Mouse (Mus musculus) megakaryocyte-erythroid progenitor cell, adult 5-6 weeks (primary cell): ENCODE measurements around the gene Bloc1s1. TPM values are rescaled to one million over a fixed set of nuclear protein-coding genes. Genes with fewer than 3 reads are reported as not detected.

Experiments used
- ATAC-seq: replicated peaks from 2 replicates; pipeline ENCODE4 v1.8.0; 2016; ENCODE audit warnings: mild to moderate bottlenecking, inconsistent platforms; ENCODE audit not compliant: severe bottlenecking, poor library complexity, low FRiP score, low TSS enrichment
- total RNA-seq, 2 experiments: library from RNA; stranded (forward) in 1 of 2; stranded (reverse) in 1 of 2; fragments of 200-1000, 215-1000 nt in 1 of 2; fragments of >200 nt in 1 of 2; fragmentation: Nextera tagmentation in 1 of 2; gene quantifications; 2 replicates each; pipeline ENCODE4 v1.2.3; 2014 to 2017

Gene Bloc1s1
- total RNA-seq, 2 experiments from 2014 or later = 73.8 to 94.6 TPM

DNA sequence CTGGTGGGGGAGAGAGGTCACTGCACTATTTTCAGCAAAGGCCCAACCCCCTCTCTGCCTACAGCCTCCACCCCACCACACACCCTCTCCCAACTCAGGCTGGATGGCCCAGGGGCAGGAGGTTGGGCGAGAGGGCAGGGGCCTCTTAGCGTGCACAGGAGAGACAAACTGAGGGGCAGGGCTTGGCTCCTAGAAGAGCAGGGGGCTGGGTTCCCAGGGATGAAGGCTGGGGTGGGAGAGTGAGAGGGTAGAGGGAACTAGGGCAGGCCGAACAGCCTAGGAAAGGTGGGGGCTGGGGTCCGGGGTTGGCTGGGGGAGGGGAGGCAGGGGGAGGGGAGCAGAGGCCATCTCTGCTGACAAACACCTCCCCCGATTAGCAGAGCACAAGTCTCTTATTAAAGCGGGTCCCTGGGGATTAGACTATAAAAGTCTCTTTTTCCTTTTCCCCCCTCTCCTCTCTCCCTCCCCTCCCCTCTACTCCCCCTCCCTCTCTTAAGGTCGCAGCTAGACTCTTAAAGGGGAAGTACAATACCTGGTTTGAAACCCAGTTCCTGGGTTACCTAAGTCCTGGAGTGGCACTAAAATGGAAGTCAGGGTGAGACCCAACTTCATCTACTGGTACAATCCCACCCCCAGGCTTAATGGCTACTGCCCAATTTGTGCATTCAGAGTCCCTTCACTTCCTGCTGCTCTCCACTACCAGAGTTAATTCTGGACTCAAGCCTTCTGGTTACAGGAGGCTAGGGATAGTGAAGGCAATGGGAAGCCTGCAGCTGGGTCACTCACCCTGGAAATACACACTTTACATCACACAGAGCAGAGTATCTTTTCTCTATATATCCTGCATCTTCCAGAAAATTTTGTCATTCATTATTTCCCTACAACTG, 34.7 kb downstream of the Bloc1s1 start:
- ATAC-seq = no peak

DNA sequence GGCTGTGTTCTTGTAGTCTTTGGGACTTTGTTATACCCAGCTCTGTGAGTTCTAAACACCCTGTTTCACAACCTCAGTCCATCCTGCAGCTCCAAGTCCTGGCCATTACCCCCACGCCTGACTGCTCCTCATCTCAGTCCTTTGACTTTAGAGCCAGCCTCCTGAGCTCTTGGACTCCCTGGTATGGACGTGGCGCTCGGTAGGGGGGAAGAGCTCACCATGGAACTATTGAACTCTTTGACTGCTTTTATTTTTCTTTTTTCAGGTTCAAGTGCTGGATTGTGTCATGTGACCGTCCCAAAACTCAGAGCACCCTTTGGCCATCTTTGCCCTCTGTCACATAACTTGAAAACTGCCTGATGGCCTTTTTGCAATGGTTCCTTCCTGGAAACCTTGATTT, 41.8 kb downstream of the Bloc1s1 start:
- ATAC-seq = no peak

DNA sequence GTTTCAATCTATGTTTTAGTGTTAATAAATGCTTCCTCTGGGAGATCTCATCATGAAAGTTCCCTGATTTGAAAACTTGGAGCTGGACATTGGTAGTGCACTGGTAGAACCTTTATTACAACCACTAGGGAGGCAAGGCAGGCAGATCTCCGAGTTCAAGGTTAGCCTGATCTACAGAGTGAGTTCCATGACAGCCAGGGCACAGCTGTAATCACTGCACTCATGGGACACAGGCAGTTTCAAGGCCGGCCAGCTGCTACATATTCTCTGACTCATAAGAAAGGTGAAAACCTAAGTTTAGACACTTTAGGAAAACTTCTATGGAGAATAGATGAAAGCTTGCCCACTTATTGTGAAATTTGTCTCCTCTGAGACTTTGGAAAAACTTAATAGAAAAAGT, 45.0 kb downstream of the Bloc1s1 start:
- no peak for ATAC-seq

DNA sequence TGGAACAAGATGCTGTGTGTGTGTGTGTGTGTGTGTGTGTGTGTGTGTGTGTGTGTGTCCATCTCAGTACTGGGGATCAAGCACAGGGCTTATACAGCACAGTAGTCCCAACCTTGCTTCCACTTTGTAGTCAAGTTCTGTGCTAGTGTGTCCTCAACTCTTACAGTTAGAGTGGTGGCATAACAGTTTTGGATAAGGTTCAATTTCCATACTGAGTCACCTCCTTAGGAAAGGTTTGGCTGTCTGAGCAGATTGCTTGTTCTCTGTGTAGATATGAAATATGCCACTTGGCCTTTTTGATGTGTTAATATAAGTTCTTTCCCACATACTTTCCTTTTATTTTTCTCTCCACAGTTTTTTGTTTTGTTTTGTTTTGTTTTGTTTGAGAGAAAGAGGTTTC, 45.5 kb downstream of the Bloc1s1 start:
- no peak for ATAC-seq

DNA sequence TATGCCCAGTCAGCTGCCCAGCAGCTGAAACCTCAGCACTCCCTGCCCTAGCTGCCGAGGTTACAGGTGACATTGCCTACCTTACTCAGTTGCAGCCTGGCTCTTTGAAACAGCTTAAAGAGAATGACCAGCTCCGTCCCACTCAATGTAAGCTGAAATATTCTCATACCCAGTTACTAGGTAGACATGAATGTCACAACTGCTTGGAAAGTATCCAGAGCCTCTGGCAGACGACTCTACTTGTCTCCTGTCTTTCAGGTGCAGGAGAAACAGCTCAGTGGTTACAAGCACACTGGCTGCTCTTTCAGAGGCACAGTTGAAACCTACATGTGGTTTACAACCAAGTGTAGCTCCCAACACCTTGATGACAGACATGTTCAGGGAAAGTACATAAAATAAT, 53.5 kb downstream of the Bloc1s1 start:
- ATAC-seq = no peak

Other genes starting within 250 kb of the Bloc1s1 start
- 7.0 and 7.8 TPM in 2 replicates for gene Suox, start 250.0 kb downstream of the Bloc1s1 start, total RNA-seq (2014; fragmentation: Nextera tagmentation)
- 4.6 and 5.1 TPM in 2 replicates for gene Suox, start 250.0 kb downstream of the Bloc1s1 start, total RNA-seq (2017)
- 16.2 and 22.1 TPM in 2 replicates for gene Rab5b, start 227.8 kb downstream of the Bloc1s1 start, total RNA-seq (2014; fragmentation: Nextera tagmentation)
- gene Rab5b, start 227.8 kb downstream of the Bloc1s1 start, total RNA-seq (2017) = 16.6 and 19.1 TPM in 2 replicates
- gene Pmel, start 219.8 kb downstream of the Bloc1s1 start, total RNA-seq (2014; fragmentation: Nextera tagmentation) = not detected in 2 replicates
- gene Pmel, start 219.8 kb downstream of the Bloc1s1 start, total RNA-seq (2017) = not detected in 2 replicates
- gene Cdk2, start 219.0 kb downstream of the Bloc1s1 start, total RNA-seq (2014; fragmentation: Nextera tagmentation) = 68.6 and 94.9 TPM in 2 replicates
- gene Cdk2, start 219.0 kb downstream of the Bloc1s1 start, total RNA-seq (2017) = 46.7 and 66.1 TPM in 2 replicates
- 10.6 and 11.4 TPM in 2 replicates for gene Dgka, start 179.2 kb downstream of the Bloc1s1 start, total RNA-seq (2014; fragmentation: Nextera tagmentation)
- 1.0 and 6.1 TPM in 2 replicates for gene Dgka, start 179.2 kb downstream of the Bloc1s1 start, total RNA-seq (2017)
- 26.6 and 38.0 TPM in 2 replicates for gene Pym1, start 176.1 kb downstream of the Bloc1s1 start, total RNA-seq (2014; fragmentation: Nextera tagmentation)
- 27.0 and 58.4 TPM in 2 replicates for gene Pym1, start 176.1 kb downstream of the Bloc1s1 start, total RNA-seq (2017)
- not detected in 2 replicates for gene Mmp19, start 133.1 kb downstream of the Bloc1s1 start, total RNA-seq (2014; fragmentation: Nextera tagmentation)
- gene Mmp19, start 133.1 kb downstream of the Bloc1s1 start, total RNA-seq (2017) = 0.05 and 0.23 TPM in 2 replicates
- 18.6 and 21.5 TPM in 2 replicates for gene Dnajc14, start 120.0 kb downstream of the Bloc1s1 start, total RNA-seq (2014; fragmentation: Nextera tagmentation)
- 20.8 and 30.7 TPM in 2 replicates for gene Dnajc14, start 120.0 kb downstream of the Bloc1s1 start, total RNA-seq (2017)
- gene Tmem198b, start 119.7 kb downstream of the Bloc1s1 start, total RNA-seq (2014; fragmentation: Nextera tagmentation) = 4.6 and 6.9 TPM in 2 replicates
- gene Tmem198b, start 119.7 kb downstream of the Bloc1s1 start, total RNA-seq (2017) = 1.5 and 2.8 TPM in 2 replicates
- gene Sarnp, start 106.7 kb downstream of the Bloc1s1 start, total RNA-seq (2014; fragmentation: Nextera tagmentation) = 166 and 201 TPM in 2 replicates
- gene Sarnp, start 106.7 kb downstream of the Bloc1s1 start, total RNA-seq (2017) = 364 and 369 TPM in 2 replicates
- gene Ormdl2, start 102.4 kb downstream of the Bloc1s1 start, total RNA-seq (2014; fragmentation: Nextera tagmentation) = 70.3 and 79.9 TPM in 2 replicates
- 99.3 and 115 TPM in 2 replicates for gene Ormdl2, start 102.4 kb downstream of the Bloc1s1 start, total RNA-seq (2017)
- 0.35 TPM in 1 of 2 replicates, not detected in the other for gene Gdf11, start 32.3 kb downstream of the Bloc1s1 start, total RNA-seq (2014; fragmentation: Nextera tagmentation)
- gene Gdf11, start 32.3 kb downstream of the Bloc1s1 start, total RNA-seq (2017) = 0.69 TPM in 1 of 2 replicates, not detected in the other
- 6.8 and 19.4 TPM in 2 replicates for gene Cd63, start 23.0 kb downstream of the Bloc1s1 start, total RNA-seq (2014; fragmentation: Nextera tagmentation)
- gene Cd63, start 23.0 kb downstream of the Bloc1s1 start, total RNA-seq (2017) = 15.5 and 18.0 TPM in 2 replicates
- gene Rdh5, start 1.1 kb downstream of the Bloc1s1 start, total RNA-seq (2014; fragmentation: Nextera tagmentation) = 12.8 and 19.0 TPM in 2 replicates
- 1.1 and 3.0 TPM in 2 replicates for gene Rdh5, start 1.1 kb downstream of the Bloc1s1 start, total RNA-seq (2017)
- not detected in 2 replicates for gene Itga7, start 9.8 kb upstream of the Bloc1s1 start, total RNA-seq (2014; fragmentation: Nextera tagmentation)
- gene Itga7, start 9.8 kb upstream of the Bloc1s1 start, total RNA-seq (2017) = 0.04 and 0.19 TPM in 2 replicates
- not detected in 2 replicates for gene Mettl7b, start 37.0 kb upstream of the Bloc1s1 start, total RNA-seq (2014; fragmentation: Nextera tagmentation)
- not detected in 2 replicates for gene Mettl7b, start 37.0 kb upstream of the Bloc1s1 start, total RNA-seq (2017)
- not detected in 2 replicates for gene Olfr9, start 65.4 kb upstream of the Bloc1s1 start, total RNA-seq (2014; fragmentation: Nextera tagmentation)
- gene Olfr9, start 65.4 kb upstream of the Bloc1s1 start, total RNA-seq (2017) = not detected in 2 replicates
- not detected in 2 replicates for gene Olfr763, start 86.8 kb upstream of the Bloc1s1 start, total RNA-seq (2014; fragmentation: Nextera tagmentation)
- gene Olfr763, start 86.8 kb upstream of the Bloc1s1 start, total RNA-seq (2017) = not detected in 2 replicates
- not detected in 2 replicates for gene Olfr764-ps1, start 115.9 kb upstream of the Bloc1s1 start, total RNA-seq (2014; fragmentation: Nextera tagmentation)
- gene Olfr764-ps1, start 115.9 kb upstream of the Bloc1s1 start, total RNA-seq (2017) = not detected in 2 replicates
- gene Olfr765, start 126.0 kb upstream of the Bloc1s1 start, total RNA-seq (2014; fragmentation: Nextera tagmentation) = not detected in 2 replicates
- gene Olfr765, start 126.0 kb upstream of the Bloc1s1 start, total RNA-seq (2017) = not detected in 2 replicates
- not detected in 2 replicates for gene Olfr766-ps1, start 144.9 kb upstream of the Bloc1s1 start, total RNA-seq (2014; fragmentation: Nextera tagmentation)
- not detected in 2 replicates for gene Olfr766-ps1, start 144.9 kb upstream of the Bloc1s1 start, total RNA-seq (2017)
- gene Olfr767, start 158.9 kb upstream of the Bloc1s1 start, total RNA-seq (2014; fragmentation: Nextera tagmentation) = not detected in 2 replicates
- not detected in 2 replicates for gene Olfr767, start 158.9 kb upstream of the Bloc1s1 start, total RNA-seq (2017)
- gene Olfr768, start 175.3 kb upstream of the Bloc1s1 start, total RNA-seq (2014; fragmentation: Nextera tagmentation) = not detected in 2 replicates
- gene Olfr768, start 175.3 kb upstream of the Bloc1s1 start, total RNA-seq (2017) = not detected in 2 replicates
- not detected in 2 replicates for gene Olfr769, start 193.8 kb upstream of the Bloc1s1 start, total RNA-seq (2014; fragmentation: Nextera tagmentation)
- not detected in 2 replicates for gene Olfr769, start 193.8 kb upstream of the Bloc1s1 start, total RNA-seq (2017)
- not detected in 2 replicates for gene Olfr770, start 215.0 kb upstream of the Bloc1s1 start, total RNA-seq (2014; fragmentation: Nextera tagmentation)
- not detected in 2 replicates for gene Olfr770, start 215.0 kb upstream of the Bloc1s1 start, total RNA-seq (2017)
- gene Olfr771, start 240.7 kb upstream of the Bloc1s1 start, total RNA-seq (2014; fragmentation: Nextera tagmentation) = not detected in 2 replicates
- gene Olfr771, start 240.7 kb upstream of the Bloc1s1 start, total RNA-seq (2017) = not detected in 2 replicates